ENCODE assay signal across 22 mouse cellular contexts in the genomic region with DNA sequence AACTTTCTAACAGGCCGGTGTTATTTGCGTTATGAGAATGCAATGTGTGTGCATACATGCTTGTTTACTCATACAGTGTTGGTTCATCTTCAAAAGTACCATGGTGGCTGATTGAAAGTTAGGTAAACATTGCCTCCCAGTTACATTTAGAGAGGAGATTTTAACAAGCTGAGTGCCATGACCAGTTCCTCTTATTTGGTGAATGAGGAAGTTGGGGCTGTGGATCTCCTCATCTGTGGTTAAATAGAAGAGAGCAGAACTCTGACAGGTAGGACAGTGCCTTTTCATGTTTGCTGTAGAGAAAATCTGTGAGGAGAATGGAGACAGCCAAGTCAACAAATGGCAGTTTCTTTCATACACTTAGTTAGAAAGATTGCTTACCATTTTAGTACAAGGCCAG. TPM values are rescaled to one million over a fixed set of nuclear protein-coding genes. Genes with fewer than 3 reads are reported as not detected.
DNase-seq lines count a peak whose midpoint lies in the region; ATAC-seq lines count a peak whose summit lies in the region.
"Had no signal": no experiment of that assay in that cellular context is flagged by ENCODE, and none has a peak within 500 bp of the region (broad histone marks: within the 10 kb centered on the region; RNA-seq: fewer than 3 reads in every experiment).

No protein-coding gene starts in this region.

- peak; percentile 86 for ATAC-seq in monocyte, adult 5-6 weeks (replicated peaks; ENCODE audit: insufficient number of reproducible peaks, low FRiP score, low TSS enrichment, poor library complexity, severe bottlenecking)
- ATAC-seq in hindbrain, embryonic 16.5 days: no peak
- ATAC-seq: intestine, postnatal 0 days; midbrain, embryonic 15.5 days had no signal

- no peak overlapping the region for H3K4me3 ChIP-seq in hindbrain, embryonic 16.5 days (ENCODE audit: low read length)
- H3K4me3 ChIP-seq: hindbrain, embryonic 15.5 days; layer of hippocampus, adult 2 months; limb, embryonic 15.5 days; liver, embryonic 15.5 days; megakaryocyte, embryonic 14.5 days; midbrain, embryonic 15.5 days had no signal

- H3K27ac ChIP-seq in hindbrain, embryonic 16.5 days (ENCODE audit: low read depth, low read length): no peak overlapping the region
- H3K27ac ChIP-seq: hindbrain, embryonic 15.5 days; kidney, postnatal 0 days; layer of hippocampus, adult 2 months; limb, embryonic 15.5 days; liver, embryonic 15.5 days; midbrain, embryonic 15.5 days had no signal

- no peak overlapping the region for H3K9ac ChIP-seq in hindbrain, embryonic 16.5 days (ENCODE audit: low read depth, low read length)
- H3K9ac ChIP-seq: hindbrain, embryonic 15.5 days; limb, embryonic 15.5 days; liver, embryonic 15.5 days; midbrain, embryonic 15.5 days had no signal

- no peaks in the 10 kb centered on the region for H3K27me3 ChIP-seq in hindbrain, embryonic 16.5 days (replicated peaks; ENCODE audit: control insufficient read depth, insufficient read depth, low read length)
- H3K27me3 ChIP-seq: hindbrain, embryonic 15.5 days; limb, embryonic 15.5 days; liver, embryonic 15.5 days; megakaryocyte, embryonic 14.5 days; midbrain, embryonic 15.5 days had no signal

- 94% methylated on average over 2 of the region's 2 CpGs for WGBS in hindbrain, embryonic 16.5 days

- H3K4me2 ChIP-seq in hindbrain, embryonic 16.5 days (ENCODE audit: low read length): no peak overlapping the region
- H3K4me2 ChIP-seq: heart, embryonic 11.5 days; hindbrain, embryonic 15.5 days; limb, embryonic 15.5 days; liver, embryonic 15.5 days; midbrain, embryonic 15.5 days had no signal

- DNase-seq in lung, postnatal 36 days: peak; percentile 51
- DNase-seq in lung, postnatal 14 days: no peak
- DNase-seq in B cell, adult 2 months: peak; percentile 62 to 71
- DNase-seq in c-Kit-positive CD71-negative TER-119-negative erythroid progenitor cells, embryonic 14.5 days (ENCODE audit: low read depth): peak; percentile 32
- DNase-seq in cerebellum, adult 9-10 months: no peak
- DNase-seq in adrenal gland, adult 8-10 months: no peak
- DNase-seq: adrenal gland, postnatal 14 days; cerebellum, adult 11-12 months; cerebellum, postnatal 36 days; heart, postnatal 10 days; thymus, adult 18-20 months had no signal

- H3K4me1 ChIP-seq in hindbrain, embryonic 16.5 days (ENCODE audit: control insufficient read depth, insufficient read depth, low read depth, low read length): no peaks in the 10 kb centered on the region
- H3K4me1 ChIP-seq: hindbrain, embryonic 15.5 days; limb, embryonic 15.5 days; midbrain, embryonic 15.5 days had no signal

- no peaks in the 10 kb centered on the region for H3K9me3 ChIP-seq in hindbrain, embryonic 16.5 days (ENCODE audit: control insufficient read depth, low read length)
- H3K9me3 ChIP-seq: hindbrain, embryonic 15.5 days; limb, embryonic 15.5 days; liver, embryonic 15.5 days; megakaryocyte, embryonic 14.5 days; midbrain, embryonic 15.5 days had no signal

- no peaks in the 10 kb centered on the region for H3K36me3 ChIP-seq in hindbrain, embryonic 16.5 days (ENCODE audit: control insufficient read depth, insufficient read depth, low read length)
- H3K36me3 ChIP-seq: hindbrain, embryonic 15.5 days; limb, embryonic 15.5 days; liver, embryonic 15.5 days; midbrain, embryonic 15.5 days had no signal

RNA-seq across cellular contexts. Expression of gene Stim2, which starts 27.3 kb away (rescaled TPM):
- total RNA-seq in monocyte, adult 5-6 weeks (2017): 49.7 to 63.6 TPM (median 59.8 TPM) in 3 replicates
- 10 to 100 TPM; 19.3 to 39.5 (median 34.2) TPM for total RNA-seq in adrenal gland, adult 8-10 months (2022)
- 23.0 and 26.8 TPM in 2 replicates for polyA plus RNA-seq in hindbrain, embryonic 16.5 days (2015; fragmentation: Nextera tagmentation; extraction: Ambion mirVana)

Comparison
In these comparisons a context has a peak if more than half of its experiments do, and no peak if none do; other contexts are left out.
1. DNase-seq: peak in lung, postnatal 36 days (single experiment), B cell, adult 2 months (2 of 2) and c-Kit-positive CD71-negative TER-119-negative erythroid progenitor cells, embryonic 14.5 days (single experiment); none in lung, postnatal 14 days (single experiment), cerebellum, adult 9-10 months (single experiment) and adrenal gland, adult 8-10 months (single experiment).